Mouse (Mus musculus): ENCODE results near the gene Sgms1. TPM values are rescaled to one million over a fixed set of nuclear protein-coding genes. Genes with fewer than 3 reads are reported as not detected.

The Sgms1 gene
- 20.1 TPM for polyA plus RNA-seq (2014; fragmentation: Illumina TruSeq; extraction: RNeasy Lipid Tissue Mini Kit (QIAGEN cat#74804); ENCODE audit: low read depth, low replicate concordance)

GRCm38 (mm10) chr19:32389001-32389871, at the start of gene Sgms1:
Gene Sgms1, minus strand, starts transcription at chr19:32389714.

GRCm38 (mm10) chr19:32107771-32108306, 281.7 kb downstream of the Sgms1 start, which contains the start of gene Asah2:
Gene Asah2, minus strand, starts transcription at chr19:32108211.

Other genes with a start within 250 kb of the Sgms1 start
- 25.1 TPM for gene Rpl9-ps6, start 76.9 kb upstream of the Sgms1 start, polyA plus RNA-seq (2014; fragmentation: Illumina TruSeq; extraction: RNeasy Lipid Tissue Mini Kit (QIAGEN cat#74804); ENCODE audit: low read depth, low replicate concordance)
- 29.7 TPM for gene Minpp1, start 96.1 kb upstream of the Sgms1 start, polyA plus RNA-seq (2014; fragmentation: Illumina TruSeq; extraction: RNeasy Lipid Tissue Mini Kit (QIAGEN cat#74804); ENCODE audit: low read depth, low replicate concordance)
- gene Papss2, start 206.1 kb upstream of the Sgms1 start, polyA plus RNA-seq (2014; fragmentation: Illumina TruSeq; extraction: RNeasy Lipid Tissue Mini Kit (QIAGEN cat#74804); ENCODE audit: low read depth, low replicate concordance): 453 TPM